Mouse (Mus musculus) forebrain, embryonic 14.5 days (tissue): ENCODE measurements at regions not wholly inside any gene's neighbourhood (a gene's known extent, or its start where the extent isn't known, plus 50 kb on each side); places are given as distances from the start of the nearest gene placed in this dataset.

ENCODE experiments used
- ATAC-seq: fragments of 200-750 bp; cut with Nextera tagmentation; 2 replicates; pipeline ENCODE4 v1.8.0; 2017; ENCODE audit warnings: mild to moderate bottlenecking, moderate library complexity
- DNase-seq: peaks from one replicate; pipeline ENCODE4 v3.0.0-alpha.2; 2015; ENCODE audit warnings: low spot score
- H3K27ac ChIP-seq: fragments of 300-500 bp; sonication (generic); 2 replicates; pipeline ENCODE4 v1.5.1; 2014; ENCODE audit warnings: low read depth, mild to moderate bottlenecking, control low read depth, low read length, moderate library complexity
- H3K27me3 ChIP-seq: fragments of 300-500 bp; sonication (generic); replicated peaks from 2 replicates; pipeline ENCODE4 v1.6.1; 2014; ENCODE audit warnings: low read length, control low read depth, mixed read lengths; ENCODE audit not compliant: control insufficient read depth, insufficient read depth
- H3K36me3 ChIP-seq: fragments of 300-500 bp; sonication (generic); 2 replicates; pipeline ENCODE4 v1.6.1; 2014; ENCODE audit warnings: low read length, control low read depth; ENCODE audit not compliant: control insufficient read depth, insufficient read depth
- H3K4me1 ChIP-seq: fragments of 300-500 bp; sonication (generic); 2 replicates; pipeline ENCODE4 v1.6.1; 2014; ENCODE audit warnings: antibody characterized with exemption, low read length, control low read depth; ENCODE audit not compliant: control insufficient read depth, insufficient read depth
- H3K4me2 ChIP-seq: fragments of 300-500 bp; sonication (generic); 2 replicates; pipeline ENCODE4 v1.6.1; 2014; ENCODE audit warnings: mild to moderate bottlenecking, control low read depth, low read length
- H3K4me3 ChIP-seq: fragments of 300-500 bp; sonication (generic); 2 replicates; pipeline ENCODE4 v1.5.1; 2014; ENCODE audit warnings: low read depth, low read length, control low read depth
- H3K9ac ChIP-seq: fragments of 300-500 bp; sonication (generic); 2 replicates; pipeline ENCODE4 v1.6.1; 2014; ENCODE audit warnings: mild to moderate bottlenecking, low read length, control low read depth, moderate library complexity
- H3K9me3 ChIP-seq: fragments of 300-500 bp; sonication (generic); replicated peaks from 2 replicates; pipeline ENCODE4 v1.6.1; 2016; ENCODE audit warnings: low read length, control low read depth, mixed read lengths; ENCODE audit not compliant: control insufficient read depth
- WGBS: fragments of 180-500 bp; shearing (Covaris S2); extraction: QIAGEN DNeasy Blood & Tissue Kit; methylation state at CpG from one replicate; pipeline ENCODE4 v1.1.7; 2014; 5-methylcytosine and 5-hydroxymethylcytosine counted together

GRCm38 (mm10) chrX:103904038-103904696 is 76.9 kb downstream of the Rlim start:
- WGBS: 84% methylated on average over 5 of the region's 5 CpGs
- no peaks in the 10 kb centered on the region for H3K4me1 ChIP-seq
- H3K4me3 ChIP-seq: no peak overlapping the region
- no peaks in the 10 kb centered on the region for H3K9me3 ChIP-seq
- H3K27me3 ChIP-seq: no peaks in the 10 kb centered on the region
- H3K4me2 ChIP-seq: no peak overlapping the region
- no peak overlapping the region for H3K27ac ChIP-seq
- no peak overlapping the region for H3K9ac ChIP-seq
- DNase-seq: no peak
- no peak for ATAC-seq
- no peaks in the 10 kb centered on the region for H3K36me3 ChIP-seq

- no peaks in the 10 kb centered on the region for H3K4me1 ChIP-seq
- H3K4me2 ChIP-seq: peak overlapping the region; percentile 40
- H3K36me3 ChIP-seq: no peaks in the 10 kb centered on the region
- H3K27me3 ChIP-seq: 0 out of 2 replicates have a peak, but pooled peaks cover 9% of the 10 kb centered on the region
- H3K27ac ChIP-seq: no peak overlapping the region
- no peak overlapping the region for H3K9ac ChIP-seq
- 43% methylated on average over 20 of the region's 24 CpGs for WGBS
- DNase-seq (no peak), ATAC-seq (no peak)
- no peaks in the 10 kb centered on the region for H3K9me3 ChIP-seq
- no peak overlapping the region for H3K4me3 ChIP-seq
These were observed 57.6 kb upstream of the Slc16a2 start for GRCm38 (mm10) chrX:103879329-103879935.
